Mouse (Mus musculus): ENCODE measurements around the gene Hoxc8. TPM values are rescaled to one million over a fixed set of nuclear protein-coding genes. Genes with fewer than 3 reads are reported as not detected.

The Hoxc8 gene
- total RNA-seq, 2 experiments from 2014 or later, result 1.5 to 2.0 TPM

DNA sequence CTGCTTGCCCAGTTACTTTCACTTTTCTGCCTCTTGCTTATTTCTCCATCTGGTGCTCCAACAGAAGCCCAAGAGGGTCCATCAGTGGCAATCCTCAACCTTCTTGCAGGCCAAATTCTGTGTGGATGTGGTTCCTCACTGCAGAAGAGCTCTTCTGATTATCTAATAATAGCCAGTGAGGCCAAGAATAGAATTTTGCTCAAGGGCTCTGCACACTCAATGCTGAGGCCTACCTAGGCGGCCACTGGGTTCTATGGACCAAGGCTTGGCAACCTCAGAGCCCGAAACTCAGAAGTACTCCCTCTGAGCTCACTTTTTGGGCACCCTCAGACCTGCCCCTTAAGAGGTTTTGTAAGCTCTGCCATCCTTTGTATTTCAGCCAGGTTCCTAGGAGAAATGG is 11.0 kb downstream of the Hoxc8 start:
- no peak for DNase-seq
- intact Hi-C loops (cut with DNase I), result no loop called here

DNA sequence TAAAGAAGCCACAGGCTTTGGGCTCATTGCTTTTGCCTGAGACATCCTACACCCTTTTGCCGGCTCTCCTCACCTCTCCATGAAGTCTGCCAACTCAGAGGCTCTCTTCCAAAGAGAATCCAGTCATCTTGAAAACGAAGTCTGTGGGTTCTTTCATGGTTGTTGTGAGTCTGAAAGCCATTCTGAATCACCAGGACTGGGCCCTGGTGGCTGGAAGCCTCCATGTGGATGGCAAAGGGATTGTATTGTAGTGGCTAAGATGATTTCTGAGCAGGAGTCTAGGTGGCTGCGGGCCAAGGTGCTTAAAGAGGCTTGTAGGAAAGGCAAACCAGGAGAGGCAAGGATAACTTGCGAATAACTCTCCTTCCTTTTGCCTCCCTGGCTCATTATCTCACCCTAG is 11.7 kb downstream of the Hoxc8 start:
- DNase-seq, result peak in 1 of 2 experiments; percentile 44
- intact Hi-C loops (cut with DNase I), result no loop called here

DNA sequence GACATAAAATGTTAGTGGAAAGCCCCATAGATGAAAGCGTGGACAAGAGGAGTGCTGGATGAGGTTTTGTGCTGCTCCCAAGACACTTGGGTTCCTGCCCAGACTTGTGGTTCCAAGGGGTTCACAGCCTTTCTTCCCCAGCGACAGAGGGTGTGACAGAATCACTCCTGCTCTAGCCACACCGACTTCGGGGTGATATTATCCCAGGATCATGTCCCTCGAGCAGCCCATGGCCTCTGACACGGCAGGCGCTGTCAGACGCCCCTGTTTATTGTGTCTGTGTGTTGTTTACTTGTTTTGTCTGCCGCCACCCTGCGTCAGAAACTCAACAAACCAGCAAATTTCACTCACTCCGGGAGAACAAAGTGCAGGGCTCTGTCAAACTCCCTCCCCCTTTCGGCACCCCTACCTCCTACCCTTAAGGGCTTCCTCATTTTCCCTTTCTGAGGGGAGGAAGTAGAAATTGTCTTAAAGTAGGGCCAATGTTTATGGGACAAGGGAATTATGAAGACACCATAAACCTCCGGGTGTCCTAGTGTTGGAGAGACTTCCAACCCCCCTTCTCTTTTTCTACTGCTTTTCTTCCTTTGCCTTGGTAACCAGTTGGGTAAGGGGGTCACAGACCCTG is 12.5 kb downstream of the Hoxc8 start:
- intact Hi-C loops (cut with DNase I), result no loop called here
- DNase-seq, result no peak

DNA sequence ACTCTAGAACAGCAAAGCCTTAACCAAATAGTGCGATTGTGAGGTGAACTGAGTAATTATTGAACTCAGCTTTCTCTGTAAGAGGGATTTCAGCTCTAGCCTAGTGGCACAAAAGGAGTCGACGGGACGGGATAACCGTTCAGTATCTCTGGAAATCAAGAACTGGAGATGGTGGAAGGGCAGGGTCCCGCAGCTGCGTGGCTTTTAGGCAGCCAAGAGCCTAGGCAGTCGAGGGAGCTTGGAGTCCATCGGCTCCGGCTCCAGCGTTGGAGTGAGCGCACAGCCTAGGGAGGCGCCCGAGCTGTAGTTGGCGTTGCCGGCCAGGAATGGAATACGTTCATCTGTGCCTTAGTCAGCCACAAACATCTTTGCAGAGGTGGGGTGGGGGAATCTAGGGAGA is 14.9 kb downstream of the Hoxc8 start:
- intact Hi-C loops (cut with DNase I), result no loop called here
- peak; percentile 56 to 59 for DNase-seq

DNA sequence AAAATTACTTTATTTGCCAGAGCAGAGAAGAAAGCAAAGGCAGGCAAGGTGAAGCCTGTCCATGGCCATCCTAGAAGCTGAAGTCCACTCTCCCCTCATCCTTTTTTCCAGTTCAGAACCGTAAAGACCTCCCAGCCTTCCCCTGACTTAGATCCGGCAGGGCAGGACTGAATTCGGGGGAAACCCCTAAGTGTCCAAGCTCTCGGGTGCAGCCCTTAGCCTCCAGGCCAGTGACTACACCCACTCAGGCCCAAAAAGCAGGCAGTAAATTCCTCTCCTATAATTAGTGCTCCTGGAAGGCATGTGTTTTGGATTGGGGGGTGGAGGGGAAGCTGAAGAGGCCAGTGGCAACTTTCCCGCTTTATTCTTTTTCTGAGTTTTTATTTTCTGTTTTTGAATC is 15.4 kb downstream of the Hoxc8 start:
- intact Hi-C loops (cut with DNase I), result no loop called here

DNA sequence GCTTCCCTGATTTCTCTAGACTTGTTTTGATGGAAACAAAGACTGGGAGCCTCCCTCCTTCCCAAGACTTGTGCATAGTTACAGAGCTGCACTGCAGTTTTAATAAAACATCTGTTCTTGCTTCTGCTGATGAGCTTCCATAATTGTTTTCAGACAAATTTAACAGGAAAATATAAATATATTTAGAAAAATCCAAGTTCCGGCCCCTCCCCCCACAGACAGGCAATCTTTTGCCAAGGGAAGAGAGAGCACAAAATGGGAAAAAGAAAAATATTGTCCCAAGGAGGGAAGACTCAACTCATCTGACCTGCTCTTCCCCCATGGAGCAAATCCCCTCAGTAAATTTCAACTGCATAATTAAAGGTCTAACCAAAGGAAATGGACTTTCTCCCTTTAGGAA is 15.9 kb downstream of the Hoxc8 start:
- DNase-seq, result no peak
- intact Hi-C loops (cut with DNase I), result no loop called here

More for the DNA sequence above, 15.4 kb downstream of the Hoxc8 start:
- no peak for DNase-seq

DNA sequence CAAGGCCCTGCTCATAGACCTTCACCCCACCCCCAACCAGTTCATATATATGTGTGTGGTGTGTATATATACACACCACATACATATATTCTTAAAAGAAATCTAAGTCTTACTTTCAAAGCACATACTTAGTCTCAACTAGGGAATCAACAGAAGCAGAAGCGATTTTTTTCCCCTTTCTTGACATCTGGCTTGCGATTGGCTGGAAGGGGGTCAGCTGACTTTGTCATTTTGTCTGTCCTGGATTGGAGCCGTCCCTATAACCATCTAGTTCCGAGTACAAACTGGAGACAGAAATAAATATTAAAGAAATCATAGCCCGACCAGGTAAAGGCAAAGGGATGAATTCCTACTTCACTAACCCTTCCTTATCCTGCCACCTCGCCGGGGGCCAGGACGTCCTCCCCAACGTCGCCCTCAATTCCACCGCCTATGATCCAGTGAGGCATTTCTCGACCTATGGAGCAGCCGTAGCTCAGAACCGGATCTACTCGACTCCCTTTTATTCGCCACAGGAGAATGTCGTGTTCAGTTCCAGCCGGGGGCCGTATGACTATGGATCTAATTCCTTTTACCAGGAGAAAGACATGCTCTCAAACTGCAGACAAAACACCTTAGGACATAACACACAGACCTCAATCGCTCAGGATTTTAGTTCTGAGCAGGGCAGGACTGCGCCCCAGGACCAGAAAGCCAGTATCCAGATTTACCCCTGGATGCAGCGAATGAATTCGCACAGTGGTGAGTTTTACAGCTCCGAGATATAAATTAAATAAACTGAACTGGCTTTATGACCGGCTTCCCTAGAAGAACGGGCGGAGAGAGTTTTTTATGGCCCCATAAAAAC is 19.1 kb downstream of the Hoxc8 start:
- no peak for DNase-seq
- intact Hi-C loops (cut with DNase I), result loop anchor here (5.0 kb wide), 1 partner anchor 158 kb away; the partner anchor contains the start of gene Smug1

DNA sequence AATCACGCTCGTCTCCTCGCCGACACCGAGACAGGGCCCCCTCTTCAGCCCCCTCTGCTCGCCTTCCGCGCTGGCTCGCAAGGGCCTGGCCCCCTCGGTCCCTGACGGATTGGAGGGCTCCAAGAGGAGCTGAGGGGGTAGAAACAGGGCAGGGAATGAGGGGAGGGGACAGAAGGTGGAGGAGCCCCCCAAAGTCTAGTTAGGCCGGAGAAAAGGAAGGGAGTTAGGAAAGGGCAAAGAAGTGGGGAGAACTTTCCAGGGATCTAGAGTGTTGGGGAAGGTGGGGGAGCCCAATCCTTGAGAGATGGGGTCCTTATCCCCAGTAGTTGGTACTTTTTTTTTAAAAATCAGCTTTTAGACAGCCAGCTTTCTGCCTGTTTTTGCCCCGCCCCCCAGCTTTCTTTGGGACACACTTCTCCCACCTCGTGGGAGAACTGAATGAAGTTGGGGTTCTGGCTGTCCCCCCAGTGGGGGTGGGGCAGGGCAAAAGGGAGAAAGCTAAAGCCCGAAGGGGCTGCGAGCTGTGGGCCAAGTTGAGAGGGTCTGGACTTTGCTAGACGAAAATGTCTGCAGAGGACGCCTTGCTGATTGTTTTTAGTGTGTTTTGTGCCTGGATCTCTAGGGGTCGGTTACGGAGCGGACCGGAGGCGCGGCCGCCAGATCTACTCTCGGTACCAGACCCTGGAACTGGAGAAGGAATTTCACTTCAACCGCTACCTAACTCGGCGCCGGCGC is 19.9 kb downstream of the Hoxc8 start:
- intact Hi-C loops (cut with DNase I), result loop anchor here (5.0 kb wide), 1 partner anchor 157 kb away; the partner anchor contains the start of gene Smug1
- no peak for DNase-seq

DNA sequence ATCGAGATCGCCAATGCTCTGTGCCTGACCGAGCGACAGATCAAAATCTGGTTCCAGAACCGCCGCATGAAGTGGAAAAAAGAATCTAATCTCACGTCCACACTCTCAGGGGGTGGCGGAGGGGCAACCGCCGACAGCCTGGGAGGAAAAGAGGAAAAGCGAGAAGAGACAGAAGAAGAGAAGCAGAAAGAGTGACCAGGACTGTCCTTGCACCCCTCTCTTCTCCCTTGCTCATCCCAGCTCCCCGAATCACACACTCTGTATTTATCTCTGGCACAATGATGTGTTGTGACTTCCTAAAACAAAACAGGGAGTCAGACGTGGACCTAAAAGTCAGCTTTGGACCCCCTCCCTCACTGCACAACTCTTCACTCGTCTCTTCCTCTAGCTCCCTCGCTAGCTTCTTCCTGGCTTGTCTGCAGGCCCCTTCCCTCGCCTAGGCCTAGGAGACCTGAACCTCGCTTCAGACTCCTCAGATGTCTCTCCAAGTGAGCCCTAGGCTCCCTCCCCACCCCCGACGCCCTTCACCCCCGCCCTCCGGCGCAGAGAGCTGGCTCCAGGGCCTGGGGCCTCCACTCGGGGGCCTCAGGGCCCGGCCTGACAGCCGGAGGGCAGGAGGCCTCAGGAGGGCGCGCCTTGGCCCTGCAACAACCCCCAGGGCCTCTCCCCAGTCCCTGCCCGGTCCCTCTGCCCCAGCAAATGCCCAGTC is 20.6 kb downstream of the Hoxc8 start:
- DNase-seq, result no peak
- intact Hi-C loops (cut with DNase I), result loop anchor here (5.0 kb wide), 1 partner anchor 156 kb away; the partner anchor contains the start of gene Smug1

DNA sequence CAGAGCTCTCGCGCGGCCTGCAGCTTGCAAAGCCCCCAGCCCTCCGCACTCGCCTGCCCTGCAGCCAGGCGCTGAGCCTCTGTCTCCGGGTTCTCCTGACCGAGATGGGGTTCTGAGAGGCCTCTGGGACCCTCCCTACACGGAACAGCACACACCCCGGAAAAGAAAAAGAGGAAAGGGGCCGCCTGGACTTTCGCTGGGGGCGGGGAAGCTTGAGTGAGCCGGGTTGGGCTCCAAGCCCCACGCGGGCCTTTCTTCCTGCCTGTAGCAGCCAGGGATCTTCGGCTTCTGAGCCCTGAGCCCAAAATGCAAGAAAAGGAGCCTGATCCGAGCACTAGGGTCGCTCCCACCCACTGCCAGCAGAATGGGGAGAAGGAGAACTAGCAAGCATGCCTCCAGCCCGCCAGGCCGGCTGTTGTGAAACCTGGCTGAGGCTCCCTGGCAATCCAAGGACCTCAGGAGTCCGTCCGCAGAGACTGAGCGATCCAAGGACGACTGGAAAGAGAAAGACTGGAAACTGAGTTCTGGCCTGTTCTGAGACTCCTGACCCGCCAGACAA is 21.6 kb downstream of the Hoxc8 start:
- intact Hi-C loops (cut with DNase I), result loop anchor here (2.0 to 5.0 kb wide), 2 partner anchors 109 to 155 kb away; partner anchors contain the start of gene Smug1
- no peak for DNase-seq

DNA sequence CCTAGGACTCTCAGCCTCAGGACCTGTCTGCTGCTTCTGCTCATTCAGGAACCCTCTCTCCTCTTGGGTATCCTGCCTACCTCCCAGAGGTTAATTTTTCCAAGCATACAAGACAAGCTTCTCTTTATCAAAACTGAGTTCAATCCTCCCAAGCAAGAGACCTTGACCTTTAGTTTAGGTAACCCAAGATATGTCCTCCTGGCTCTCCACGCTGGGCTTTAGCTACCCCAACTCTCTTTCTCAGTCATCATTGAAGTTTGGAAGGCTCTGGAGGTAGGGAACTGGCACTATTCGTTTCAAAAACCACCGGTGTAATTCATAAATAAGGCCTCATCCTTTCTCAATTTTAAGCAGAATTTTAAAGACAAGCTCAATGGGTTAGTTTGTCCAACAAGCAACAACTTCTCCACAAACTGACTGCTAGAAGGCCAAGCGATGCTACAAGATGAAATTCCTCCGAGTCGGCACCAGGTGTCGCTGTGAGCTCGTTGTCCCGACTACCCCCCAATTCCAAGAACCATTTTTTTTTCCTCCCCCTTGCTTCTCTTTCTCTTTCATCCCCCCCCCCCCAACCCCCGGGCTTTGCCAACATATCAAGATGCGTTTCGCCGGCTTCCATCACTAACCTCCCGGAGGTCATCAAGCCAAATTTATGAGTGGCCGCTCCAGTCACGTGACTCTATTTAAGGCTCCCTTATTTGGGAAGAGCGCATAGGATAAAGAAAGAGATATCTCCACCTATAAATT is 23.0 kb downstream of the Hoxc8 start:
- DNase-seq, result no peak
- intact Hi-C loops (cut with DNase I), result loop anchor here (2.0 to 5.0 kb wide), 2 partner anchors 107 to 154 kb away; partner anchors contain the start of gene Smug1

DNA sequence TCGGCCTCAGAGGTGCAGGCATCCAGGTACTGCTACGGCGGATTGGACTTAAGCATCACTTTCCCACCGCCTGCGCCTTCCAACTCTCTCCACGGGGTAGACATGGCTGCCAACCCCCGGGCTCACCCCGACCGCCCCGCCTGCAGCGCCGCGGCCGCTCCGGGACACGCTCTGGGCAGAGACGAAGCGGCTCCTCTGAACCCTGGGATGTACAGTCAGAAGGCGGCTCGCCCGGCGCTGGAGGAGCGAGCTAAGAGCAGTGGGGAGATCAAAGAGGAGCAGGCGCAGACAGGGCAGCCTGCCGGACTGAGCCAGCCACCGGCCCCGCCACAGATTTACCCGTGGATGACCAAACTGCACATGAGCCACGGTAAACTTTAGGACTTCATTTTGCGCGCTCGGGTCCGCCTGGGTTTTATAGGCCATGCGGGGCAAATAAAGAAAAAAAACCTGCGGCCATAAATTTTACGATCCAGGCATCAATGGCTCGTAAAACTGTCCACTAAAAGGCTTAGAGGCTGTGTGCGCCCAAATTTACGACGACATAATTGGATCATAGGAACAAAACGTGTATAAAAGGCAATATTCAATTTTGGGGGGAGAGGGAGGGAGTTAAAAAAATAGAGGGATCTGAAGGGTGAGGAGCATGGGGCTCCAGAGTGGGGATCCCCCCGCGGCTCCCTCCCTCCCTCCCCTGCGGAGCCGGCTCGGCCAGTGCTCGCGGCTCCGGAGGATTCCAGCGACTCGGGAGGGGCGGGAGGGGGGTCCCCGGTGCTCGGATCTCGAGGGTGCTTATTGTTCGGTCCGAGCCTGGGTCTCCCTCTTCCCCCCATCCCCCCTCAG is 24.0 kb downstream of the Hoxc8 start:
- intact Hi-C loops (cut with DNase I), result loop anchor here (5.0 kb wide), 1 partner anchor 153 kb away; the partner anchor contains the start of gene Smug1

DNA sequence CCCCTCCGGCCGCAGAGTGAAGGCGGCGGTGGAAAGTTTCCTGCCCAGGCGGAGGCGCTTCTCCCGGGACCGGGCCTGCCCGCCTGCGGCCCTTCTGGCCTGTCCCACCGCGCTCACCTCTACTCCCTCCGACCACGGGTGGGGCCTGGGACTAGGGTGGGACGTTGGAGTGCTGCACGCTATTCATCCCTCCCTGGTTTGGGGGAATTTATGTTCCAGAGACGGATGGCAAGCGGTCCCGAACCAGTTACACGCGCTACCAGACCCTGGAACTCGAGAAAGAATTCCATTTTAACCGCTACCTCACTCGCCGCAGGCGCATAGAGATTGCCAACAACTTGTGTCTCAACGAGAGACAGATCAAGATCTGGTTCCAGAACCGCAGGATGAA is 24.6 kb downstream of the Hoxc8 start:
- intact Hi-C loops (cut with DNase I), result no loop called here
- DNase-seq, result no peak

More for the DNA sequence above, 24.0 kb downstream of the Hoxc8 start:
- peak in 1 of 2 experiments; percentile 43 for DNase-seq

DNA sequence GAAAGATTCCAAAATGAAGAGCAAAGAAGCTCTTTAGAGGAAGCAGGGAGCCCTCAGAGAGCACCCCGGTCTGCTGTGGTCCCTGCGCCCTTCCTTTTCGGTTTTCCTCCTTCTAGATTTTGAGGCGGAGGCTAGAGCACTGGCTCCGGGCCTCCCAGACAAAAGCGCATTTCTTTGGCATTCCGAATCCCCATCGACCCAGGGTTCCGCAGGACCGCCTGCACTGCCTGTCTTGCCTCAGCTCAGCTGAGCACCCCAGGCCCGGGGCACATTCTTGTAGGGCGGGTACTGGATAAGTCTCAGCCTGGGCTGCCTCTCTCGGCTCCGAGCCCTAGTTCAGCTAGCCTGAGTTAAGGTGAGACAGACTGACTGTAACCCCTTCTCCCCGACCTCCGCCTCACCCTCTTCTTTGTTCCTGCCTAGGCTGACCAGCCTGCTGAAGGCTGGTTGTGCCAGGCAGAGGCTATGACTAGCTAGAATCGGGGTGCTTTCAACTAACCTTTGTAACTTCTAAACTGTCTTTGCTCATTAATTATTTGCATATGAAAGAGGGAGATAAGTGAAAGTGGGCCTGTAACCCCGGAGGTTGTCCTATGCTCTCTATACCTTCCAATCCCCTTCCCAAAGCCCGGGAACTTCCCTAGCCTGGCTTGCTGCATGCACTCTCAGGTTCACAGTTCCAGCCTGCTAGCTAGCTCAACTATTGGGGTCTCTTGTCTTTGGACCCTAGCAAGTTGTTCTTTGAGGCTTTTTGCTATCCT is 25.2 kb downstream of the Hoxc8 start:
- intact Hi-C loops (cut with DNase I), result no loop called here
- DNase-seq, result no peak

DNA sequence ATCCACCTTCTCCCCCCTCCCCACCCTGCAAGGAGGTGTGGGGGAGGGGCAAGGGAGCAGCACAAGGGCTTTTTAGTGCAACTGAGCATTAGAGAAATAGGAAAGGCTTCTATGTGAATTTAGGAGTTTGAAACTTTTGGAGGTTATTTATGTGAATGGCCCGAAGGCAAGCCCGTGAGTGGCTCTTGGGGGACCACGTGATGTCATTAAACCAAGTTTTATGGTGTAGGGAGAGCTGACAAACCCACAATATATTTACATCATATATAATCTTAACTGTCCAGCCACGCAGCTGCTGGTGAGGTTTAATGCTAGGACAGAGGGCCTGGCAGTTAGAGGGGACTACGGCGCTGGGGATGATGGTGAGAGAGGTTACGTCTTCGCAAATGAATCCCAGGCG is 28.2 kb downstream of the Hoxc8 start, which contains the start of gene Hoxc4:
Gene Hoxc4 (plus strand): TSS at position 299 of the 400 bp plus-strand sequence.
- intact Hi-C loops (cut with DNase I), result no loop called here
- no peak for DNase-seq

DNA sequence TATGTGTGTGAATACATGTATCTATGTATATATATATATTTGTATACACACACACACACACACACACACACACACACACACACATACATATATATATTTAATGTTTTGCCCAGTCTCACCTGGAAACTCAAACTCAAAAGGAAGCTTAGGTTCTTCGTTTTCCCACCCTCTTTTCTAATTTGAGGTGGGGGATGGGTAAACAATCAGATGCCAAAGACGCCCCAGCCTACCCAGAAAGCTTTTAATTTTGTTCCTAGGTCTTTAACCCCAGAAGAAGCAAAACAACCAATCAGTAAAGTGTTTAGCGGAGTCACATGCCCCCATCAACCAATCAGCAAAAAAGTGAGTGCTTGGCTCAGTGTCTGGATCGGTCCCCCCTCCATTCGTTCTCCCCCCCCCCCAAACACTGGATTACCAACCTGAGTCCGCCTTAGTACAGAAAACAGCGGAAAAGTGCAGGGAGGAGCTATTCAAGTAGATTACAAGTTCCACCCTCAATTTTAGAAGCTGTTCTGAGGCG is 30.6 kb downstream of the Hoxc8 start:
- no peak for DNase-seq
- intact Hi-C loops (cut with DNase I), result loop anchor here (5.0 kb wide), 1 partner anchor 46 kb away; no protein-coding TSS in a partner anchor

DNA sequence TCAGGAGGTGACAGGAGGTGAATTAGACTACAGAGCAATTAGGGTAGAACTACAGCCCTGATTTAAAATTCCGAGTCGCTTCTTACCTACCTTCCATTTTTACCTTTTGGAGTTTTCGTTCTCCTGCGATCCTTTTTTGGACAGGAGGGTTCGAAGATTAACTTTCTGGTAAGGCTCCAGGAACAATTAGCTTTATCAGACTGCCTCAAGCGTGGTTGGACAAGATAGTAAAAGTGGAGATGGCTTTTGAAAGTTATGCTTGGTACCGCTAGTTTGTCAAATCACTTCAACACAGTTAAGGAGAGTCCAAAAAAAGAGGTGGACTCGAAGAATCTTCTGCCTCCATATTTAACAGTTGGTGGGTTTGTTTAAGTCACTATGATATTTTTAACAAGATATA is 31.1 kb downstream of the Hoxc8 start:
- DNase-seq, result no peak
- intact Hi-C loops (cut with DNase I), result loop anchor here (5.0 kb wide), 1 partner anchor 46 kb away; no protein-coding TSS in a partner anchor
